Mouse (Mus musculus): ENCODE measurements around the gene Arnt. TPM values are rescaled to one million over a fixed set of nuclear protein-coding genes. Genes with fewer than 3 reads are reported as not detected.

Arnt gene
- polyA plus RNA-seq, 1 experiment from 2014 or later, result 26.5 TPM

DNA sequence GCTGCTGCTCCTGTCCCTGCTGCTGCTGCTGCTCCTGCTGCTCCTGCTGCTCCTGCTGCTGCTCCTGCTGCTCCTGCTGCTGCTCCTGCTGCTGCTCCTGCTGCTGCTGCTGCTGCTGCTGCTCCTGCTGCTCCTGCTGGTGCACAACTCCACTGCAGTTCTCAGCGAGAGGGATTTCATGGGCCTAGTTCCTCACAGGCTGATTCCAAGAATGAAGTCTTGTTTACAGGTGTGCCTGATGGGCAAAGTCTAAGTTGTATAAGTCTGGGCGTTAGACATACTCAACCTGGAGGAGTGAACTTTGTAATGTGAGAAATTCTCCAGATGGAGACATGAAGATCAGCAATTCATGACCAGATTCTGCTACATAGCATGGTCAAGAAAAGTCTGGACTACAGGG is 90.5 kb downstream of the Arnt start:
- no peak for ATAC-seq (replicated peaks; ENCODE audit: low FRiP score)
- 64% methylated on average over 2 of the region's 2 CpGs for WGBS
- DNase-seq (ENCODE audit: low spot score), result no peak
- peaks cover 14% of the 10 kb centered on the region for H3K4me1 ChIP-seq (replicated peaks; ENCODE audit: control insufficient read depth, insufficient read depth, low read length)
- no peaks in the 10 kb centered on the region for H3K9me3 ChIP-seq (ENCODE audit: control insufficient read depth, low read length)
- H3K27ac ChIP-seq (ENCODE audit: low read depth, low read length), result no peak overlapping the region
- H3K9ac ChIP-seq (ENCODE audit: low read depth, low read length), result no peak overlapping the region
- H3K4me3 ChIP-seq (ENCODE audit: low read depth, low read length), result no peak overlapping the region
- H3K27me3 ChIP-seq (replicated peaks; ENCODE audit: control insufficient read depth, insufficient read depth, low read length), result no peaks in the 10 kb centered on the region
- no peaks in the 10 kb centered on the region for H3K36me3 ChIP-seq (ENCODE audit: control insufficient read depth, insufficient read depth, low read length)
- H3K4me2 ChIP-seq, result no peak overlapping the region

GRCm38 (mm10) chr3:95526111-95526510 is 91.9 kb downstream of the Arnt start:
- ATAC-seq (replicated peaks; ENCODE audit: low FRiP score), result no peak
- Histone ChIP-seq H3K4me3 (ENCODE audit: low read depth, low read length) (no peak overlapping the region), H3K4me2 (no peak overlapping the region)

DNA sequence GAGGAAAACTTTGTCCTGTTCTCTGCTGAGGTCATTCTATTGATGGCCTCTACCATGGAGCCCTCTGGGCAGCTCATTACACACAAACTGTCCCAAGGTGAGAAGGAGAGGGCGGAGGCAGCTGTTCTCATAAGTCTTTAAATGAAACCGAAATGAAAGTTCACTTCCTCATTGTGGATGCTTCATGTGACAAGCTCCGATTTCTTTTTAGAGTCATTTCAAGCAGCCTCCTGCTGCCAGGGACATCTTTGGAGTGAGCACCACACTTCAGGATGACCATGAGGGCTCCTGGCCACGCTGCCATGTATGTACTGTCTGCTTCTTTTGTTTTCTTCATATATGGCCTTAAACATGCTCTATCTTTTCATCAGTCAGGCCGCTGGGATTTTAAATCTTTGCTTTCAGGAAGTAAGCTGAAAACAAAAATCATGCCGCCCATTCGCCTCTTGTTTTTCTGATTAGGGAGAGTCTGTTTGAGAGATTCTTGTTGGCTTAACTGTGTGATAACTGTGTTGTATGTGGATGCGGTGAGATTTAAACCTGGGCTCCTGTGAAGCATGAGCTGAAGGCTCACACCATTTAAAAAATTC is 92.5 kb downstream of the Arnt start, which contains the start of gene Ctss:
Gene Ctss (plus strand): TSS at position 165 of the 590 bp plus-strand sequence.
- H3K27me3 ChIP-seq (replicated peaks; ENCODE audit: control insufficient read depth, insufficient read depth, low read length), result no peaks in the 10 kb centered on the region
- no peak within 1 kb of the TSS for H3K27ac ChIP-seq (ENCODE audit: low read depth, low read length)
- 75% methylated on average over 8 of the region's 8 CpGs for WGBS

More at GRCm38 (mm10) chr3:95526111-95526510, 91.9 kb downstream of the Arnt start:
- no peak overlapping the region for H3K9ac ChIP-seq (ENCODE audit: low read depth, low read length)
- H3K9me3 ChIP-seq (ENCODE audit: control insufficient read depth, low read length), result no peaks in the 10 kb centered on the region
- peaks cover 7% of the 10 kb centered on the region; the same call in 1 of the 2 replicates for H3K4me1 ChIP-seq (replicated peaks; ENCODE audit: control insufficient read depth, insufficient read depth, low read length)
- no peak overlapping the region for H3K27ac ChIP-seq (ENCODE audit: low read depth, low read length)
- H3K27me3 ChIP-seq (replicated peaks; ENCODE audit: control insufficient read depth, insufficient read depth, low read length), result no peaks in the 10 kb centered on the region
- DNase-seq (ENCODE audit: low spot score), result no peak
- no peaks in the 10 kb centered on the region for H3K36me3 ChIP-seq (ENCODE audit: control insufficient read depth, insufficient read depth, low read length)

DNA sequence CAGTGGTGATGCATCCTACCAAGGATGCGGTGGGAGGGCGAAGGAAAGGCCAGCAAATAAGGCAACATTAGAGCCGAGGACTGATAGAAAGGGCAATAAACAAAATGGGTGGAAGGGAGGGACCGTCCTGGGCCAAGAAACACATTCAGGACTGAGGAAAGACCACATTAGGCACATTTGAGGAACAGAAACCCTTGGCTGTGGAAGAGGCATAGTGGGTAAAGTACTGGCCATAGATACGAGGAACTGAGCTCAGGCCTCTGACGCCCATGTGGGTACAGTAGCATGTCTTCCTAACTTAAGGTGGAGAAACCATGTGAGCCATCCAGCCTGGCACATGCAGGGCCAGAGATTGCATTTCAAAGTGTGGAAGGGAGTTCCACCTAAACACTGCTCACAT is 95.6 kb downstream of the Arnt start:
- H3K36me3 ChIP-seq (ENCODE audit: control insufficient read depth, insufficient read depth, low read length), result no peaks in the 10 kb centered on the region
- no peak overlapping the region for H3K9ac ChIP-seq (ENCODE audit: low read depth, low read length)
- H3K4me1 ChIP-seq (replicated peaks; ENCODE audit: control insufficient read depth, insufficient read depth, low read length), result no peaks in the 10 kb centered on the region
- no peak overlapping the region for H3K4me3 ChIP-seq (ENCODE audit: low read depth, low read length)
- no peaks in the 10 kb centered on the region for H3K9me3 ChIP-seq (ENCODE audit: control insufficient read depth, low read length)
- ATAC-seq (replicated peaks; ENCODE audit: low FRiP score) (no peak), DNase-seq (ENCODE audit: low spot score) (no peak)
- H3K4me2 ChIP-seq, result no peak overlapping the region
- no peaks in the 10 kb centered on the region for H3K27me3 ChIP-seq (replicated peaks; ENCODE audit: control insufficient read depth, insufficient read depth, low read length)
- H3K27ac ChIP-seq (ENCODE audit: low read depth, low read length), result no peak overlapping the region
- 71% methylated on average over 6 of the region's 6 CpGs for WGBS

More for the DNA sequence above, 92.5 kb downstream of the Arnt start, which contains the start of gene Ctss:
- no peak within 1 kb of the TSS for H3K9ac ChIP-seq (ENCODE audit: low read depth, low read length)
- ATAC-seq (replicated peaks; ENCODE audit: low FRiP score) (no peak), DNase-seq (ENCODE audit: low spot score) (no peak)
- H3K4me1 ChIP-seq (replicated peaks; ENCODE audit: control insufficient read depth, insufficient read depth, low read length), result peaks cover 6% of the 10 kb centered on the region; the same call in 1 of the 2 replicates
- no peaks in the 10 kb centered on the region for H3K9me3 ChIP-seq (ENCODE audit: control insufficient read depth, low read length)
- H3K36me3 ChIP-seq (ENCODE audit: control insufficient read depth, insufficient read depth, low read length), result no peaks in the 10 kb centered on the region
- no peak within 1 kb of the TSS for H3K4me3 ChIP-seq (ENCODE audit: low read depth, low read length)
- no peak within 1 kb of the TSS for H3K4me2 ChIP-seq

GRCm38 (mm10) chr3:95531025-95531424 is 96.8 kb downstream of the Arnt start:
- DNase-seq (ENCODE audit: low spot score) (no peak), ATAC-seq (replicated peaks; ENCODE audit: low FRiP score) (no peak)
- Histone ChIP-seq H3K9ac (ENCODE audit: low read depth, low read length) (no peak overlapping the region), H3K9me3 (ENCODE audit: control insufficient read depth, low read length) (no peaks in the 10 kb centered on the region), H3K27ac (ENCODE audit: low read depth, low read length) (no peak overlapping the region), H3K27me3 (replicated peaks; ENCODE audit: control insufficient read depth, insufficient read depth, low read length) (no peaks in the 10 kb centered on the region), H3K36me3 (ENCODE audit: control insufficient read depth, insufficient read depth, low read length) (no peaks in the 10 kb centered on the region), H3K4me2 (no peak overlapping the region), H3K4me3 (ENCODE audit: low read depth, low read length) (no peak overlapping the region), H3K4me1 (replicated peaks; ENCODE audit: control insufficient read depth, insufficient read depth, low read length) (no peaks in the 10 kb centered on the region)
- WGBS, result 84% methylated on average over 1 of the region's 1 CpGs

DNA sequence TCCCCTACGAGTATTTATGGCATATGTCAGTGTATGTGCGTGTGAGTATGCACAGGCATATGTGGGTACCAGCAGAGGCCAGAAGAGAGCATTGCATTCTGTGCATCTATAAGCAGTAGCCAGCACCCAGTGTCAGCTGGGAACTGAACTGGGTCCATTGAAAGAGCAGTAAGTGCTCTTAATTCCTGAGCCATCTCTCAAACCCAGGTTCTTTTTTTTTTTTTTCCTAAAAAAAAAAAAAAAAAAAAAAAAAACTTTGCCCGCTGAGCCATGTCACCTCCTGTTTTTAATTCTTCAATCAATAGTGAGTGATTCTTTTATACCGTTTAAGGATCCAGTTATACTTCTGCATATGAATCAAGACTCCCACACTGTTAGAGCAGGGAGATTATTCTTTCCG is 99.2 kb downstream of the Arnt start:
- ATAC-seq (replicated peaks; ENCODE audit: low FRiP score) (no peak), DNase-seq (ENCODE audit: low spot score) (no peak)
- H3K27ac ChIP-seq (ENCODE audit: low read depth, low read length), result no peak overlapping the region
- no peaks in the 10 kb centered on the region for H3K27me3 ChIP-seq (replicated peaks; ENCODE audit: control insufficient read depth, insufficient read depth, low read length)
- no peaks in the 10 kb centered on the region for H3K9me3 ChIP-seq (ENCODE audit: control insufficient read depth, low read length)
- no peaks in the 10 kb centered on the region for H3K36me3 ChIP-seq (ENCODE audit: control insufficient read depth, insufficient read depth, low read length)
- 87% methylated on average over 5 of the region's 5 CpGs for WGBS
- H3K9ac ChIP-seq (ENCODE audit: low read depth, low read length), result no peak overlapping the region
- H3K4me3 ChIP-seq (ENCODE audit: low read depth, low read length), result no peak overlapping the region
- H3K4me2 ChIP-seq, result no peak overlapping the region
- H3K4me1 ChIP-seq (replicated peaks; ENCODE audit: control insufficient read depth, insufficient read depth, low read length), result no peaks in the 10 kb centered on the region

- ATAC-seq (replicated peaks; ENCODE audit: low FRiP score), result no peak
- WGBS, result 77% methylated on average over 1 of the region's 1 CpGs
Measured at GRCm38 (mm10) chr3:95534927-95535326, 100.7 kb downstream of the Arnt start.

GRCm38 (mm10) chr3:95538936-95539335 is 104.7 kb downstream of the Arnt start:
- Histone ChIP-seq H3K9me3 (ENCODE audit: control insufficient read depth, low read length) (no peaks in the 10 kb centered on the region), H3K27ac (ENCODE audit: low read depth, low read length) (no peak overlapping the region), H3K4me3 (ENCODE audit: low read depth, low read length) (no peak overlapping the region), H3K27me3 (replicated peaks; ENCODE audit: control insufficient read depth, insufficient read depth, low read length) (no peaks in the 10 kb centered on the region), H3K4me2 (no peak overlapping the region), H3K4me1 (replicated peaks; ENCODE audit: control insufficient read depth, insufficient read depth, low read length) (no peaks in the 10 kb centered on the region), H3K36me3 (ENCODE audit: control insufficient read depth, insufficient read depth, low read length) (no peaks in the 10 kb centered on the region), H3K9ac (ENCODE audit: low read depth, low read length) (no peak overlapping the region)
- DNase-seq (ENCODE audit: low spot score), result no peak
- 87% methylated on average over 10 of the region's 10 CpGs for WGBS
- ATAC-seq (replicated peaks; ENCODE audit: low FRiP score), result no peak

More at GRCm38 (mm10) chr3:95534927-95535326, 100.7 kb downstream of the Arnt start:
- DNase-seq (ENCODE audit: low spot score), result no peak
- H3K4me3 ChIP-seq (ENCODE audit: low read depth, low read length), result no peak overlapping the region
- no peaks in the 10 kb centered on the region for H3K9me3 ChIP-seq (ENCODE audit: control insufficient read depth, low read length)
- no peaks in the 10 kb centered on the region for H3K27me3 ChIP-seq (replicated peaks; ENCODE audit: control insufficient read depth, insufficient read depth, low read length)
- no peaks in the 10 kb centered on the region for H3K4me1 ChIP-seq (replicated peaks; ENCODE audit: control insufficient read depth, insufficient read depth, low read length)
- H3K27ac ChIP-seq (ENCODE audit: low read depth, low read length), result no peak overlapping the region
- H3K9ac ChIP-seq (ENCODE audit: low read depth, low read length), result no peak overlapping the region
- H3K4me2 ChIP-seq, result no peak overlapping the region
- H3K36me3 ChIP-seq (ENCODE audit: control insufficient read depth, insufficient read depth, low read length), result no peaks in the 10 kb centered on the region

GRCm38 (mm10) chr3:95539837-95540236 is 105.6 kb downstream of the Arnt start:
- Histone ChIP-seq H3K27ac (ENCODE audit: low read depth, low read length) (no peak overlapping the region), H3K4me1 (replicated peaks; ENCODE audit: control insufficient read depth, insufficient read depth, low read length) (no peaks in the 10 kb centered on the region), H3K9me3 (ENCODE audit: control insufficient read depth, low read length) (no peaks in the 10 kb centered on the region), H3K36me3 (ENCODE audit: control insufficient read depth, insufficient read depth, low read length) (no peaks in the 10 kb centered on the region), H3K4me2 (no peak overlapping the region), H3K9ac (ENCODE audit: low read depth, low read length) (no peak overlapping the region), H3K27me3 (replicated peaks; ENCODE audit: control insufficient read depth, insufficient read depth, low read length) (no peaks in the 10 kb centered on the region), H3K4me3 (ENCODE audit: low read depth, low read length) (no peak overlapping the region)
- 93% methylated on average over 4 of the region's 4 CpGs for WGBS
- no peak for ATAC-seq (replicated peaks; ENCODE audit: low FRiP score)
- no peak for DNase-seq (ENCODE audit: low spot score)
